Mouse (Mus musculus) liver, embryonic 14.5 days (tissue): ENCODE data around the gene Pfpl.

Source experiments
- CTCF ChIP-seq: IDR thresholded peaks from 2 replicates; pipeline ENCODE4 v1.5.1; 2016; ENCODE audit warnings: antibody characterized with exemption, low read depth, control low read depth
- EP300 ChIP-seq: IDR thresholded peaks from 2 replicates; pipeline ENCODE4 v1.6.1; 2016; ENCODE audit warnings: antibody characterized with exemption, low read depth

DNA sequence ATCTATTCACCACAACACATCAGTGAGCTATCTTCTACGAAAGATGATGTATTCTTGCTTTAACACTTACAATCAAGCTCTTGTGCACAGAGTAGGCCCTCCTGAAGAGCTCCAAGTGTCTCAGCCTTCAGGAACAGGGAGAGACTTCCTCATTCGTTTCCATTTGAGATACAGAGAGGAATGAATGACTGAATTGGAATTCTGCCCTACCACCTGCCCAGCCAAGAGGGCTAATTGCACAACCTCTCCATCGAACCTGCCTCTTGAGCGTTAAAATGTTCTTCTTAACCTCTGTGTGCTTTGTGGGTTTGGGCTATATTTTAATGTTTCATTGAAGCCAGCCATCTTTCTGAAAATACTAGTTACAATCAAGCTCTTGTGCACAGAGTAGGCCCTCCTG lies 37.0 kb downstream of the Pfpl start:
- TF ChIP-seq CTCF (no peak), EP300 (no peak)
